Mouse (Mus musculus) CH12.LX (cell line): ENCODE data around the gene Carmil1. TPM values are rescaled to one million over a fixed set of nuclear protein-coding genes. Genes with fewer than 3 reads are reported as not detected.
A peak's percentile ranks its signal among the peaks of the same experiment; 100 is the strongest.

Source experiments
- DNase-seq: peaks from one replicate; pipeline ENCODE4 v3.0.0-alpha.2; 2013; ENCODE audit errors: extremely low read depth
- H3K27ac ChIP-seq: 2 replicates; pipeline ENCODE4 v1.5.1; 2012; ENCODE audit warnings: low read depth, mild to moderate bottlenecking, control low read depth, moderate library complexity; ENCODE audit not compliant: insufficient read depth
- H3K27me3 ChIP-seq: replicated peaks from 2 replicates; pipeline ENCODE3; 2012; ENCODE audit warnings: inconsistent platforms
- H3K36me3 ChIP-seq, 2 experiments: replicated peaks in 1 of 2; 2 replicates each; pipeline versions ENCODE3 to v1.6.1; 2012; ENCODE audit warnings: inconsistent platforms in 1 of 2, low read length in 1 of 2, mild to moderate bottlenecking in 1 of 2, mixed read lengths in 1 of 2, moderate library complexity in 1 of 2; ENCODE audit not compliant: control insufficient read depth in 1 of 2, insufficient read depth in 1 of 2
- H3K4me1 ChIP-seq, 2 experiments: 2 replicates each; pipeline ENCODE4 v1.6.1; 2012; ENCODE audit warnings: inconsistent platforms in 1 of 2, moderate library complexity in 1 of 2; ENCODE audit not compliant: insufficient read depth in 2 of 2, control insufficient read depth in 1 of 2
- H3K4me2 ChIP-seq: 2 replicates; pipeline ENCODE4 v1.6.1; 2012; ENCODE audit warnings: low read depth, mild to moderate bottlenecking, control low read depth; ENCODE audit not compliant: poor library complexity, insufficient read depth, severe bottlenecking
- H3K4me3 ChIP-seq, 3 experiments: fragments of 150-350 bp in 1 of 3; sonication (generic) in 1 of 3; replicated peaks in 1 of 3; 2 replicates each; pipeline versions ENCODE3 to v1.5.1; 2011 to 2012; ENCODE audit warnings: low read depth in 2 of 3, low read length in 2 of 3, mild to moderate bottlenecking in 2 of 3, moderate library complexity in 2 of 3, control low read depth in 1 of 3, improper control_type of control experiment in 1 of 3, inconsistent platforms in 1 of 3, mixed read lengths in 1 of 3; ENCODE audit not compliant: poor library complexity in 1 of 3
- H3K79me2 ChIP-seq: replicated peaks from 2 replicates; pipeline ENCODE4 v1.6.1; 2012; ENCODE audit warnings: mild to moderate bottlenecking, moderate library complexity; ENCODE audit not compliant: control insufficient read depth, poor library complexity, insufficient read depth, severe bottlenecking; ENCODE audit errors: extremely low read depth
- H3K9ac ChIP-seq: 2 replicates; pipeline ENCODE4 v1.6.1; 2012; ENCODE audit warnings: low read depth, mild to moderate bottlenecking, control low read depth, moderate library complexity; ENCODE audit not compliant: insufficient read depth
- H3K9me3 ChIP-seq: replicated peaks from 2 replicates; pipeline ENCODE3; 2012; ENCODE audit warnings: low read length, inconsistent platforms, mixed read lengths
- CHD1 ChIP-seq: IDR thresholded peaks from 2 replicates; pipeline ENCODE4 v1.6.1; 2012; ENCODE audit warnings: low read depth, low read length, improper control_type of control experiment, inconsistent platforms
- CTCF ChIP-seq, 2 experiments: IDR thresholded peaks in 1 of 2; conservative IDR thresholded peaks in 1 of 2; 2 replicates each; pipeline ENCODE4 v1.5.1; 2011 to 2012; ENCODE audit warnings: low read depth in 2 of 2, low read length in 2 of 2, improper control_type of control experiment in 1 of 2, inconsistent platforms in 1 of 2, mild to moderate bottlenecking in 1 of 2, moderate library complexity in 1 of 2
- E2F4 ChIP-seq: IDR thresholded peaks from 2 replicates; pipeline ENCODE4 v1.6.1; 2011; ENCODE audit warnings: low read depth, low read length, improper control_type of control experiment; ENCODE audit not compliant: insufficient replicate concordance
- ELF1 ChIP-seq: IDR thresholded peaks from 2 replicates; pipeline ENCODE4 v1.6.1; 2014; ENCODE audit warnings: low read depth, mild to moderate bottlenecking, inconsistent platforms, low read length, improper control_type of control experiment
- EP300 ChIP-seq: IDR thresholded peaks from 2 replicates; pipeline ENCODE4 v1.6.1; 2011; ENCODE audit warnings: low read length, improper control_type of control experiment
- ETS1 ChIP-seq: conservative IDR thresholded peaks from 2 replicates; pipeline ENCODE4 v1.6.1; 2012; ENCODE audit warnings: low read depth, mild to moderate bottlenecking, inconsistent platforms, low read length, improper control_type of control experiment, moderate library complexity
- GABPA ChIP-seq: IDR thresholded peaks from 2 replicates; pipeline ENCODE4 v1.6.1; 2012; ENCODE audit warnings: low read depth, low read length, improper control_type of control experiment, inconsistent platforms; ENCODE audit not compliant: insufficient replicate concordance
- HCFC1 ChIP-seq: IDR thresholded peaks from 2 replicates; pipeline ENCODE4 v1.6.1; 2012; ENCODE audit warnings: low read depth, mild to moderate bottlenecking, inconsistent platforms, low read length, improper control_type of control experiment
- IRF4 ChIP-seq: IDR thresholded peaks from 2 replicates; pipeline ENCODE4 v1.6.1; 2014; ENCODE audit warnings: low read depth, mild to moderate bottlenecking, inconsistent platforms, low read length, improper control_type of control experiment
- JUN ChIP-seq: IDR thresholded peaks from 2 replicates; pipeline ENCODE4 v1.6.1; 2011; ENCODE audit warnings: low read depth, mild to moderate bottlenecking, low read length, improper control_type of control experiment, moderate library complexity; ENCODE audit not compliant: insufficient read depth
- KAT2A ChIP-seq: IDR thresholded peaks from 2 replicates; pipeline ENCODE4 v1.6.1; 2012; ENCODE audit warnings: low read length, improper control_type of control experiment, inconsistent platforms; ENCODE audit not compliant: insufficient replicate concordance
- MAFK ChIP-seq: IDR thresholded peaks from 2 replicates; pipeline ENCODE4 v1.6.1; 2011; ENCODE audit warnings: low read length, improper control_type of control experiment; ENCODE audit not compliant: insufficient replicate concordance
- MAX ChIP-seq: IDR thresholded peaks from 2 replicates; pipeline ENCODE4 v1.6.1; 2011; ENCODE audit warnings: low read length, improper control_type of control experiment
- MAZ ChIP-seq: IDR thresholded peaks from 2 replicates; pipeline ENCODE4 v1.6.1; 2012; ENCODE audit warnings: low read depth, mild to moderate bottlenecking, inconsistent platforms, low read length, improper control_type of control experiment, moderate library complexity
- MEF2A ChIP-seq: IDR thresholded peaks from 2 replicates; pipeline ENCODE4 v1.6.1; 2014; ENCODE audit warnings: low read depth, mild to moderate bottlenecking, inconsistent platforms, low read length, improper control_type of control experiment, borderline replicate concordance
- MXI1 ChIP-seq: IDR thresholded peaks from 2 replicates; pipeline ENCODE4 v1.6.1; 2011; ENCODE audit warnings: mild to moderate bottlenecking, low read depth, low read length, improper control_type of control experiment
- MYC ChIP-seq: IDR thresholded peaks from 2 replicates; pipeline ENCODE4 v1.6.1; 2011; ENCODE audit warnings: low read depth, mild to moderate bottlenecking, improper control_type of control experiment, low read length
- NELFE ChIP-seq: IDR thresholded peaks from 2 replicates; pipeline ENCODE4 v1.6.1; 2011; ENCODE audit warnings: low read depth, low read length, improper control_type of control experiment
- NRF1 ChIP-seq: IDR thresholded peaks from 2 replicates; pipeline ENCODE4 v1.6.1; 2014; ENCODE audit warnings: low read depth, mild to moderate bottlenecking, inconsistent platforms, low read length, improper control_type of control experiment, moderate library complexity
- POLR2A ChIP-seq: IDR thresholded peaks from 2 replicates; pipeline ENCODE4 v1.6.1; 2011; ENCODE audit warnings: low read depth, mild to moderate bottlenecking, improper control_type of control experiment, low read length
- POLR2AphosphoS2 ChIP-seq: IDR thresholded peaks from 2 replicates; pipeline ENCODE4 v1.6.1; 2011; ENCODE audit warnings: low read depth, low read length, improper control_type of control experiment
- RAD21 ChIP-seq: IDR thresholded peaks from 2 replicates; pipeline ENCODE4 v1.6.1; 2011; ENCODE audit warnings: low read depth, mild to moderate bottlenecking, low read length, improper control_type of control experiment, moderate library complexity
- RCOR1 ChIP-seq: conservative IDR thresholded peaks from 2 replicates; pipeline ENCODE4 v1.6.1; 2012; ENCODE audit warnings: low read depth, mild to moderate bottlenecking, inconsistent platforms, low read length, improper control_type of control experiment
- SMC3 ChIP-seq: IDR thresholded peaks from 2 replicates; pipeline ENCODE4 v1.6.1; 2011; ENCODE audit warnings: low read depth, low read length, improper control_type of control experiment
- TBP ChIP-seq: conservative IDR thresholded peaks from 2 replicates; pipeline ENCODE4 v1.6.1; 2011; ENCODE audit warnings: low read depth, low read length, improper control_type of control experiment
- UBTF ChIP-seq: IDR thresholded peaks from 2 replicates; pipeline ENCODE4 v1.6.1; 2012; ENCODE audit warnings: low read depth, mild to moderate bottlenecking, inconsistent platforms, low read length, improper control_type of control experiment, moderate library complexity
- USF1 ChIP-seq: IDR thresholded peaks from 2 replicates; pipeline ENCODE4 v1.6.1; 2014; ENCODE audit warnings: low read depth, mild to moderate bottlenecking, inconsistent platforms, low read length, improper control_type of control experiment
- USF2 ChIP-seq: conservative IDR thresholded peaks from 2 replicates; pipeline ENCODE4 v1.6.1; 2011; ENCODE audit warnings: low read depth, low read length, improper control_type of control experiment
- ZC3H11A ChIP-seq: IDR thresholded peaks from 2 replicates; pipeline ENCODE4 v1.6.1; 2012; ENCODE audit warnings: low read depth, mild to moderate bottlenecking, inconsistent platforms, low read length, improper control_type of control experiment
- ZKSCAN1 ChIP-seq: IDR thresholded peaks from 2 replicates; pipeline ENCODE4 v1.6.1; 2012; ENCODE audit warnings: low read depth, inconsistent platforms, low read length, improper control_type of control experiment, borderline replicate concordance
- ZMIZ1 ChIP-seq: IDR thresholded peaks from 2 replicates; pipeline ENCODE4 v1.6.1; 2012; ENCODE audit warnings: low read depth, mild to moderate bottlenecking, inconsistent platforms, low read length, improper control_type of control experiment
- dilution Hi-C: fragments of 300-500 bp; cut with MboI; formaldehyde crosslinking; loops from 2 replicates; pipeline ENCODE4 v1.14.3; 2020; ENCODE audit warnings: low sequenced_read_pairs; ENCODE audit not compliant: extremely low pct_unique_long_range_greater_than_20kb, extremely low pct_ligation_motif_present
- in situ Hi-C: fragments of 300-500 bp; cut with MboI; formaldehyde crosslinking; loops from 3 replicates; pipeline ENCODE4 v1.14.3; 2019; ENCODE audit warnings: low sequenced_read_pairs, low pct_ligation_motif_present, low pct_unique_long_range_greater_than_20kb, mixed read lengths
- polyA plus RNA-seq: library from polyadenylated mRNA; unstranded; fragments of >175 nt; gene quantifications from 2 replicates; pipeline ENCODE4 v1.2.1, GENCODE M21; 2012; ENCODE audit warnings: low read depth; ENCODE audit not compliant: insufficient read length
- total RNA-seq, 2 experiments: library from RNA; depleted of rRNA; stranded (reverse); fragments of 300-350 nt in 1 of 2; fragments of >200 nt in 1 of 2; gene quantifications; 2 replicates each; pipeline ENCODE4 v1.2.3; 2012 to 2014

Carmil1 gene
- total and polyA plus RNA-seq, 3 experiments = 1.1 to 9.4 (median 7.2) TPM

GRCm38 (mm10) chr13:24081698-24082097, 198.9 kb downstream of the Carmil1 start:
- Histone ChIP-seq H3K36me3 (peaks cover 0 to 12% of the 10 kb centered on the region in 2 experiments), H3K79me2 (no peaks in the 10 kb centered on the region), H3K4me3 (no peak overlapping the region), H3K9me3 (no peaks in the 10 kb centered on the region), H3K4me2 (no peak overlapping the region), H3K9ac (no peak overlapping the region), H3K27ac (no peak overlapping the region), H3K27me3 (no peaks in the 10 kb centered on the region), H3K4me1 (no peaks in the 10 kb centered on the region)
- in situ Hi-C loops (no loop called here), dilution Hi-C loops (no loop called here)
- DNase-seq = no peak
- TF ChIP-seq MYC = no peak
- no peak for TF ChIP-seq MXI1
- TF ChIP-seq RCOR1 = no peak
- TF ChIP-seq USF2 = no peak
- TF ChIP-seq SMC3 = no peak
- TF ChIP-seq CTCF (conservative IDR thresholded peaks at IDR 0.05 in 1 of 2, IDR thresholded peaks at IDR 0.05 in 1 of 2; ENCODE audit: low read depth in 2 of 2, low read length in 2 of 2) = no peak
- TF ChIP-seq ETS1 = no peak
- TF ChIP-seq POLR2AphosphoS2 = no peak
- no peak for TF ChIP-seq IRF4
- no peak for TF ChIP-seq UBTF
- TF ChIP-seq RAD21 = no peak

- Histone ChIP-seq H3K4me3 (no peak overlapping the region), H3K36me3 (peaks cover 0 to 17% of the 10 kb centered on the region in 2 experiments), H3K79me2 (no peaks in the 10 kb centered on the region), H3K9ac (no peak overlapping the region), H3K27me3 (no peaks in the 10 kb centered on the region), H3K4me2 (no peak overlapping the region; the same call in 1 of the 2 replicates), H3K9me3 (no peaks in the 10 kb centered on the region), H3K4me1 (no peaks in the 10 kb centered on the region), H3K27ac (no peak overlapping the region)
- in situ Hi-C loops (no loop called here), dilution Hi-C loops (no loop called here)
- no peak for DNase-seq
- TF ChIP-seq POLR2A (no peak), USF1 (peak; percentile 66), HCFC1 (no peak), MYC (no peak), NELFE (no peak), CTCF (conservative IDR thresholded peaks at IDR 0.05 in 1 of 2, IDR thresholded peaks at IDR 0.05 in 1 of 2; ENCODE audit: low read depth in 2 of 2, low read length in 2 of 2) (no peak), ZC3H11A (no peak), TBP (no peak), MXI1 (no peak), UBTF (no peak), GABPA (no peak), JUN (no peak), MEF2A (0 out of 2 replicates have a peak, but pooled peaks have one; percentile 14), ZMIZ1 (no peak), CHD1 (no peak), MAFK (no peak), NRF1 (no peak), KAT2A (no peak), IRF4 (no peak), USF2 (peak; percentile 68), RCOR1 (no peak), POLR2AphosphoS2 (no peak), MAX (0 out of 2 replicates have a peak, but pooled peaks have one; percentile 45), RAD21 (no peak), ELF1 (no peak), ZKSCAN1 (no peak), EP300 (no peak), E2F4 (no peak), MAZ (no peak)
Measured at GRCm38 (mm10) chr13:24072588-24072987, 208.0 kb downstream of the Carmil1 start.
